Mouse (Mus musculus): ENCODE measurements around the gene Klk15.
"Not testable (repeated sequence)": the region's sequence is repeated elsewhere in the genome, so short reads cannot be mapped to it uniquely, and the experiment has no call there.

The Klk15 gene

GRCm38 (mm10) chr7:43933440-43933839, at the start of gene Klk15:
Klk15 (plus strand) TSS chr7:43933740.
- DNase-seq = no peak

- DNase-seq = no peak
Measured at GRCm38 (mm10) chr7:43891365-43891764, 42.2 kb upstream of the Klk15 start.

GRCm38 (mm10) chr7:43891788-43892187, 41.8 kb upstream of the Klk15 start:
- DNase-seq = no peak

GRCm38 (mm10) chr7:43894836-43895235, 38.7 kb upstream of the Klk15 start:
- peak; percentile 67 to 73 for DNase-seq

- DNase-seq = no peak
Measured at GRCm38 (mm10) chr7:43914821-43915220, 18.7 kb upstream of the Klk15 start.

GRCm38 (mm10) chr7:43918426-43918825, 15.1 kb upstream of the Klk15 start:
- no peak for DNase-seq

GRCm38 (mm10) chr7:43918871-43919270, 14.7 kb upstream of the Klk15 start:
- no peak for DNase-seq

GRCm38 (mm10) chr7:43919559-43920451, 13.7 kb upstream of the Klk15 start:
- DNase-seq = peak; percentile 59 to 62

- DNase-seq = no peak
Measured at GRCm38 (mm10) chr7:43920582-43920981, 13.0 kb upstream of the Klk15 start.

- no peak for DNase-seq
Measured at GRCm38 (mm10) chr7:43921087-43921486, 12.5 kb upstream of the Klk15 start.

GRCm38 (mm10) chr7:43921941-43922340, 11.6 kb upstream of the Klk15 start:
- DNase-seq = no peak

- DNase-seq = peak in 1 of 2 experiments; percentile 13
Measured at GRCm38 (mm10) chr7:43925985-43926384, 7.6 kb upstream of the Klk15 start.

- DNase-seq = peak; percentile 23 to 32
Measured at GRCm38 (mm10) chr7:43928521-43928920, 5.0 kb upstream of the Klk15 start.

- DNase-seq = no peak
Measured at GRCm38 (mm10) chr7:43932337-43932736, 1.2 kb upstream of the Klk15 start.

GRCm38 (mm10) chr7:43934747-43935146, 1.2 kb downstream of the Klk15 start:
- DNase-seq = no peak

- no peak for DNase-seq
Measured at GRCm38 (mm10) chr7:43936551-43936950, 3.0 kb downstream of the Klk15 start.

GRCm38 (mm10) chr7:43942293-43942692, 8.8 kb downstream of the Klk15 start:
- DNase-seq = not testable (repeated sequence)

GRCm38 (mm10) chr7:43944727-43945264, 11.3 kb downstream of the Klk15 start:
- DNase-seq = no peak

- no peak for DNase-seq
Measured at GRCm38 (mm10) chr7:43950364-43950763, 16.8 kb downstream of the Klk15 start, which contains the start of gene Klk1b8. Klk1b8 (plus strand) TSS chr7:43950664.

GRCm38 (mm10) chr7:43952703-43953102, 19.2 kb downstream of the Klk15 start:
- DNase-seq = no peak

GRCm38 (mm10) chr7:43966451-43966850, 32.9 kb downstream of the Klk15 start, which contains the start of gene Klk1b1:
Klk1b1 (plus strand) TSS chr7:43966751.
- DNase-seq = no peak

- no peak for DNase-seq
Measured at GRCm38 (mm10) chr7:43967058-43967457, 33.5 kb downstream of the Klk15 start.

- no peak for DNase-seq
Measured at GRCm38 (mm10) chr7:43967612-43968011, 34.1 kb downstream of the Klk15 start.

- not testable (repeated sequence) for DNase-seq
Measured at GRCm38 (mm10) chr7:43975761-43976160, 42.2 kb downstream of the Klk15 start, which contains the start of gene Klk1b9. Klk1b9 (plus strand) TSS chr7:43976061.

All from B cell, adult 2 months (primary cell).